Mouse (Mus musculus) thymus, postnatal 4 days (tissue): Measurements from ENCODE around the gene Selenom.

Source experiments
- DNase-seq: peaks from one replicate; pipeline ENCODE4 v3.0.0; 2021

The Selenom gene

DNA sequence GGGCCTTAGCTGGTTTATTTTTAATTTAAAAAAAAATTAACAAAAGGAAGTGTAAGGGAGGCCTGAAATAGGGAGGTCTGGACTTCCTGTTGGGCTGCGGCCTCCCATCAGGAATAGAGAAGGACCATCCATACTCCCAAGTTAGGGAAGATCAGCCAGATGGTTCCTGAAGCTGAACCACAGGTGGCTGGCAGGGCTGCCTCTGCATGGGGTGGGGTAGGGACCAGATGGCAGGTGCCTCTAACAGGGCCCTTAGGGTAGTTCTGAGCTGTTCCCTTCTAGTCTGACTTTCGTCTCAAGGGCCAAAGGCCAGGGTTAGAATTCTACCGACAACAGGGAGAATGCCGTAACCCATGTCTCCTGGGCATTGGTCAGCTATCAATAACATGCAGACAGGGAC lies 1.2 kb downstream of the Selenom start:
- DNase-seq = no peak

- no peak for DNase-seq
Measured at GRCm38 (mm10) chr11:3516121-3516520, 1.6 kb downstream of the Selenom start.

DNA sequence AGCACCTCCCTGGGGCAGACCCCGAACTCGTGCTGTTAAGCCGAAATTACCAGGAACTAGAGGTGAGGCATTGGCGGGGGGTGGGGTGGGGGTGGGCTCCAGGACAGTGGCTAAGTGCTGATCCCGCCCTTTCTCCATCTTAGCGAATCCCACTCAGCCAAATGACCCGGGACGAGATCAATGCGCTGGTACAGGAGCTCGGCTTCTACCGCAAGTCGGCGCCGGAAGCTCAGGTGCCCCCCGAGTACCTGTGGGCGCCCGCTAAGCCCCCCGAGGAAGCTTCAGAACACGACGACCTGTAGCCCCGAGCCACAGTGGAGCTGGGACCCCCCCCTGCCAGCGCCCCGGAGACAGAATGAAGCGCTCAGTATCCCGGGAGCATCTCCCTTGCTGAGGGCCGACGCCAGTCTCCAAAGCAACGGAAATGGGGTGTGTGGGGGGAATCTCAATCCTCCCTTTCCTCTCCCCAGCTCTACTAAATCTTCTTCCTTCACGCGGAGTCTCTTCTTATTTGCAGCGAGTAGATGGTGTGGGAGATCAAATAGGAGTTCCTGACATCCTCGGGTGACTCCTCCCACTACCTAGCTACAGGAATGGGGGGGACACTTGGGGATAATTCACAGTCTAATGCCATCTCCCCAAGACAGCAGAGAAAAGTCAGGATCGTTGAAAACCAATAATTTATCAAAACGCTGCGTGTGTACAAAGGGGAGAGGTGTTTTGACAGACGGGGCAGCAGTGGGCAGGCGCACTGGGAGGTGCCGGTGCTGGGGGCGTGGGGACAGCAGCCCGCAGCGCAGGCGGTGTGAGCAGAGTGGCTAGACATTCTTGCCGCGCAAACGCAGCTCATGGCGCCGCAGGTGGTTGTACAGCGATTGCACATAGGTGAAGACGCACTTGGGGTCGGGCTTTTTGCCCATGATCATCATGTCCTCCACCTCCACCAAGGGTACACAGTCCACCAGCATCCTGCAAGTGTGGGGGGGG lies 2.7 kb downstream of the Selenom start:
- peak; percentile 61 for DNase-seq

- no peak for DNase-seq
Measured at GRCm38 (mm10) chr11:3517846-3518732, 3.6 kb downstream of the Selenom start.

DNA sequence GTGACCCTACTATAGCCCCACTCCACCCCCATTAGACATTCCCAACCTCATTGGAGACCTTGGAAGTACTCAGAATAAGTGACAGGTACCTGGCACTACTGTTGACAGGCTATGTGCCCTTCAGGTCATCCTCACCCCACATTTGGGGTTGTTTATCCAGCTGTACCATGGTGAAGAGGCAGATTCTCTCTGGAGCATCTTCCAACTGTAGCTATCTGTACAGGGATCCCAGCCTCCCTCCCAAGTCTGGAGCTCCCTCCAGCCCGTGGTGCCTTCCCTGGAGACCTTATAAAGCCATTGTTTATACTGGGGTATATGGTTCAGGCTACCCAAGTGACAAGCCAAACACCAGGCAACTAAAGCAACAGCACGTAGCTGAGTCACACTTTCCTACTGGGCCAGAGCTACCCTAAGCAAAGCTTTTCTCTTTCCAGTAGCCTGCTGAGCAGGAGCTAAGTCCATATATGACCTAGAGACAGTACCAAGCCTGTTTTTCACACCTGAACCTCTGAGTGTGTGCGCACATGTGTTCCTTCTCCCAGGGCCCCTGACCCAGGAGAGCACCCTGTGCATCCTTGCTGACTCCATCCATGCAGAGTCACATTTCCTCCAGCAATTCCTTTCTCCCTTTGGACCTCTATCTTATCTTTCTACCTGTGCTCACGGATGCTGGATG lies 4.7 kb downstream of the Selenom start:
- DNase-seq = no peak

DNA sequence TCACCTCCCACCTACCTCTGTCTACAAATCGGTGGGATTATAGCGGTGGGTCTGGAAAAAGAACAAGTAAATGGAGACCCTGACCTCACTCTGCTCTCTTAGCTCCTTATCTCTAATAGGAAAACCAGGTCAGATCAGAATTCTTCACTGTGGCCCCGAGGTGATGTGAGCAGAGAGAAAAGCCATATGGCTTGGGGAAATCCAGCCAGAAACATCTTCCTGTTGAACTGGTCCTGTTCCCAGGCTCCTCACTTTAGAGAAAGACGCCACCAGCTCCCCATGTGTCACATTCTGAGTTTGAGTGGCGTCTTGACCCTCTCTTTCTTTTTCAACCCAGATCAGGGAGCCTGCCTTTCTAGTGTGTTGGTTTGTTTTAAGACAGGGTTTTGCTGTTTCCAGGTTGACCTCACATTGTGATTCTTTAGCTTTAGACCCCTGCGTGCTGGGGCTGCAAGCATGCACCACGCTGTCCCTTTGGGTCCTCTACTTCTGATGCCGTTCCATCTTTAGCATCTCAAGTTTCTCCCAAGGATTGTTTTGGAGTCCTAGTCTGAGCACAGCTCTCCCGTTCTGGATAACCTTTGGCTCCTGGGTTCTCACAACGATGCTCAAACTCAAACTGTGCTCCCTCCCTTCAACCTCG lies 5.4 kb downstream of the Selenom start:
- no peak for DNase-seq

DNA sequence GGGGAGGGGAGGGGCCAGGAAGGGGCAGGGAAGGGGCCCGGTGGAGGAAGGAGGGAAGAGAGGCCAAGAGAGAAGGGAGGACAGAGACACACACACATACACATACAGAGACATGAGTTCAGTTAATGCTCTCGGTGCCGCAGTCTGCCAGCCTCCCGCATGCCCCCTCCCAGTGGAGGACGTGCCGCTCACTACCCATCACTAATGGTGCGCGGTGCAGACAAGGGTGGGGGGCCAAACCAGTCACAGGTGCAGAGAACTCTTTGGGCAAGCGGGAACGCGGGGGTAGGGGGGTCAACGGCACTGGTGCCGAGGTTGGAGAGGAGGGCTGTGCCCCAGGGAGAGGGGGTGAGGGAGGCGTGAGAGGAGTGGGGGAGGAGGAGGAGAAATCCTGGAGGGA lies 6.4 kb downstream of the Selenom start:
- DNase-seq = no peak

DNA sequence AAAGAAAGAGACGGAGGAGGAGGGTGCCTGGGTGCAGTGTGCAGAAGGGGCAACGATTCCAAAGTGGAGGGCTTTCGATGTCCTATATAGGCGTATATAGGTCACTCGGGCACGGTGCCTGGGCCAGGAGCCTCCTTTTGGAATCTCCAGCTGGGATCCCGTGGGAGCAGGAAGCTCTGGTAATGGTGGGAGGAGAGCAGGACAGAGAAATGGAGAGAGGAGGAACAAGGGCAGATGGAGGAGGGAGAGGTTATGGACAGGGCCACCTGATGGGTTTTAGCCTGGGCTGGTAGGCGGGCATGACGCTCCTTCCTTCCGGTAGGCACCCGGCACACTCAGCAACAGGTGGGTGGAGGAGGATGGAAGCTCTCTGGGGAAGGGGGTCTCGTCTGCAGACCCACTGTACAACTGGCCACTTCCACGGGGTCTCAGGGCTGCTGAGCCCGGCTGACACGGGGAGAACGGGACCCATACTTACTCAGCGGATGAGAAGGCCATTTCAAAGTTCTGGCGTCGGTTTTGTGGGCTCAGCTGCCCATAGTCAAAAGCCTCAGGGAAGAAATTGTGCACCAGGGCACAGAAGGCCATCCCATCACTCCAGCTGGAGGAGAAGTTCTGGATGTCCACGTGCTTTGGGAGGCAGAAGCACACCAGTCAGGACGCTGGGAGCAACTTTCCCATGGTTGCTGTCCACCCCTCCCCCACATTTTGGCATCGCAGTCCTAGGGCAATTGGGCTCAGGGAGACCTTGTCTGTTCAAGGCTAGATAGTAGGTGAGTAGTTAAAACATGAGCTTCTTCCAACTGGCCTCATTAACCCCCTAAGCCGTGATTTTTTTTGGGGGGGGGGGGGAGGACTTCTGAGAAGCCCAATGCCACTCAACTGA lies 7.1 kb downstream of the Selenom start:
- no peak for DNase-seq

GRCm38 (mm10) chr11:3522285-3523000 lies 8.0 kb downstream of the Selenom start:
- no peak for DNase-seq

- no peak for DNase-seq
Measured at GRCm38 (mm10) chr11:3523840-3524582, 9.5 kb downstream of the Selenom start.

DNA sequence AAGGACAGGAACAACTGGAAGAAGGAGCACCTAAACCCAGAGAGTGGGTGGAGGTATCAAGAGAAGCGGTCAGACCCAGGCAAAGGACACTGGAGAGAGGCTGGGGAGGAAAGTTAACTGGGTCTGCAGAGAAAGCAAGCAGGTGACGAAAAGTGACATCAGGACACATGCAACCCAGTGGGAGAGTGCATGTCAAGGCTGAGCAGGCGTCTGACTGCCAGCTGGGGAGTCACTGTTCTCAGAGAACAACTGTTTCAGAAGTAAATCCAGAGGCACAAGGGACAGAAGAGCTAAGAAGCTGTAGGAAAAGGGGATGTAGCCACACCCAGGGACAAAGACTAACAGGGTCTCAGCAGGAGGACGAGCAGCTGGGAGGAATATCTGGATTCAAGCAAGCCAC lies 11.1 kb downstream of the Selenom start:
- no peak for DNase-seq

DNA sequence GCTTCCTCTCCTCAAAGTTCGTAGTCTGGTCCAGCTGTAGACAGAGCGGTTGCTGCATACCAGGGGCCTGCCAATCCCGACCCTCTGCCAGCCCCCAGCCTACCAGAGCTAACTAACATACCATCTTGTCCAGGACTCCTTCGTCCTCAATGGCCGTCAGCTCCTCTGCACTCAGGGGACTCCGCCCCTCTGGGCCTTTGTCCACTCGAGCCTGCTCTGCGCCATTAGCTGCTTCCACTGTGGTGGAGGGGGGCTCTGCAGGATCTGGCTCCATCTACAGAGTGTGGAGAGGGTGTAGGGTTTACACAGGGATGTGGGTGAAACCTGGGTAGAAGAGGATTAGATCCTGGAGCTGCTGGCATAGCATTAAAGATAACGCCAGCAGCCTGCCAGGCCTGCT lies 11.7 kb downstream of the Selenom start:
- DNase-seq = no peak

GRCm38 (mm10) chr11:3526979-3527738 lies 12.7 kb downstream of the Selenom start:
- DNase-seq = no peak

- DNase-seq = no peak
Measured at GRCm38 (mm10) chr11:3527766-3528165, 13.3 kb downstream of the Selenom start.

GRCm38 (mm10) chr11:3528208-3528607 lies 13.7 kb downstream of the Selenom start:
- DNase-seq = no peak

DNA sequence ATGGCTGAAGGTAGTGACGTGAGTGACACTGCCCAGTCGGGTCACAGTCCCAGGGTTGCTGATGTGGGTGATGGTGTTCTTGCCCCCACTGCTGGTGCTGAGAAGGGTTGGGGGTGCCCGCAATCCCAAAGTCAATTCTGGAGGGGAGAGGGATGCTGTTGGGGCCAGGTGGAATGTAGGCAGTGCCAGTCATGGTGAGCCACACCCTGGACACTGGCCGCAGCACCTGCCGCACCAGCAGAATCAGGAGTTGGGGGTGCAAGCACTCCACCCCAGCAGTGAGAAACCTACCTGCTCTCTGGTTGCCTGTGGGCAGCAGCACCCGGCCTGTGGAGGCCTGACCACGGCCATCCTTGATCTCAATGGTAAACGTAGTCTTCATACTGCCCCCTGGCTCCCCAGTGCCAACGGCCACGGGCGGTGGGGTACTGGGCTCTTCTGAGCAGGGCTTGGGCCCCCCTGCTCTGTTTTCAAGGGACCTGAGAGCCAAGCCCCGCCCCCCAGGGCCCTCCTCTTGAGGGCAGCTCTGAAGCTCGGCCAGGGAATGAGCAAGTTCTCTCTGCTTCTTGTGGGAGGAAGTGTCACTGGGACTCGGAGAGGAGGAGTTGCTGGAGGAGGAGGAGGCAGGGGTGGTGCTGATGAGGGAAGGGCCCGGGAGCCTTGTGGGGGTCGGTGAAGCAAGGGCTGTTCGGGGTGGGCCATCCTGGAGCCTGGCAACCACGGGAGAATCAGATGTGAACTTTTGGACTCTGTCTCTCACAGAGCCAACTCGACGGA lies 15.2 kb downstream of the Selenom start:
- DNase-seq = no peak

DNA sequence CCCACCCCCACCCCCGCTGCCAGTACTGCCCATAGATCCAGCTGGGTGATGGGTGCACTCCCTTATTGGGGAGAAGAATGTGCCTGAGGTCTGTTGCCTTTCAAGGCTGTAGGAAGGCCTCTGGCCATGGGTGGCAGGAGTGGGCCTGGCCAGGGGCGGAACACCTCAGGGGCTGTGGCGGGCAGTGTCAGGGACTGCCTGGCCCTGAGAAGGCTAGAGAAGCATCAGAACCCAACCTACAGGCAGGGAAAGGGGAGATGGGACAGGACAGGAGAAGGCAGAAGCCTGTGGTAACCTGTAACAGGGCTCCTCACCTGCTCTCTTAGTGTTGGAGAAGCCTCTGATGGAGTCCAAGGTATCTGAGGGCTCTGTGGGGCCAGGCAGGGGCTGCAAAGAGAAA lies 16.2 kb downstream of the Selenom start:
- no peak for DNase-seq

- DNase-seq = no peak
Measured at GRCm38 (mm10) chr11:3531634-3532033, 17.1 kb downstream of the Selenom start.
